18 mouse cellular contexts compared by ENCODE assay signal in the genomic region with DNA sequence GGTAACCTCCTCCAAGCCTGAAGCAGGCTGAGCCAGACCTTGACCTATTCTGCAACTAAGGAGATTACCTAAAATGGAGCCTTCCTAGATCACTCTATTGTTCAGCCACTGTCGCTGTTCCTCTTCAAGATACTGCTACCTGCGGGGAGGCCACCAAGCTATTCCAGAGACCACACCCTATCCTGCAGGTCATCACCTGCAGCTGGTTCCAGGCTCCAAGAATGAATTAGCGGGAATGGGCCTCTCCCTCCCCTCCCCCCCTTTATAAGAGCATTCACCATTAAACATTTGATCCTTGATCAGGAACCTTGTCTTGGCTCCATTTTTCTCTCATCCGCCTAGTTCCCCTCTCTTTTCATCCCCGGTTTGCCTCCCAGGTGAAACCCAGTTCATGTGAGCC. TPM values are rescaled to one million over a fixed set of nuclear protein-coding genes. Genes with fewer than 3 reads are reported as not detected.
"Had no signal": no experiment of that assay in that cellular context is flagged by ENCODE, and none has a peak within 500 bp of the region (broad histone marks: within the 10 kb centered on the region; RNA-seq: fewer than 3 reads in every experiment).

No protein-coding gene starts in this region.

RNA-seq across cellular contexts. Expression of a gene that starts 29.4 kb away (rescaled TPM):
- polyA plus RNA-seq: heart, embryonic 11.5 days; kidney, embryonic 14.5 days; kidney, embryonic 16.5 days; limb, embryonic 10.5 days; limb, embryonic 12.5 days; liver, embryonic 11.5 days had no signal

RNA-seq across cellular contexts. Expression of a gene that starts 38.9 kb away (rescaled TPM):
- polyA plus RNA-seq: heart, embryonic 11.5 days; heart, embryonic 13.5 days; heart, embryonic 15.5 days; hindbrain, embryonic 11.5 days; hindbrain, embryonic 13.5 days; hindbrain, embryonic 15.5 days; hindbrain, postnatal 0 days; intestine, embryonic 15.5 days; intestine, postnatal 0 days; kidney, embryonic 14.5 days; kidney, embryonic 16.5 days; limb, embryonic 10.5 days; limb, embryonic 12.5 days; limb, embryonic 14.5 days; liver, embryonic 11.5 days; liver, embryonic 13.5 days; liver, embryonic 15.5 days had no signal

RNA-seq across cellular contexts. Expression of a gene that starts 38.9 kb away (rescaled TPM):
- polyA plus RNA-seq: heart, embryonic 11.5 days; heart, embryonic 13.5 days; heart, embryonic 15.5 days; heart, postnatal 0 days; hindbrain, embryonic 11.5 days; hindbrain, embryonic 13.5 days; hindbrain, embryonic 15.5 days; hindbrain, postnatal 0 days; intestine, embryonic 15.5 days; intestine, postnatal 0 days; kidney, embryonic 14.5 days; kidney, embryonic 16.5 days; limb, embryonic 10.5 days; limb, embryonic 12.5 days; limb, embryonic 14.5 days; liver, embryonic 11.5 days; liver, embryonic 13.5 days; liver, embryonic 15.5 days had no signal
